Mouse (Mus musculus) heart, embryonic 13.5 days (tissue): ENCODE measurements at regions not wholly inside any gene's neighbourhood (a gene's known extent, or its start where the extent isn't known, plus 50 kb on each side); places are given as distances from the start of the nearest gene placed in this dataset.

Experiments used
- ATAC-seq: fragments of 200-750 bp; cut with Nextera tagmentation; 2 replicates; pipeline ENCODE4 v1.8.0; 2017; ENCODE audit warnings: moderate TSS enrichment; ENCODE audit not compliant: insufficient number of reproducible peaks, low FRiP score, low TSS enrichment; ENCODE audit errors: extremely low read depth
- H3K27ac ChIP-seq: fragments of 300-500 bp; sonication (generic); replicated peaks from 2 replicates; pipeline ENCODE4 v1.5.1; 2015; ENCODE audit warnings: moderate library complexity, mild to moderate bottlenecking, inconsistent platforms
- H3K27me3 ChIP-seq: fragments of 300-500 bp; sonication (generic); replicated peaks from 2 replicates; pipeline ENCODE4 v1.6.1; 2015; ENCODE audit warnings: mild to moderate bottlenecking, inconsistent platforms
- H3K36me3 ChIP-seq: fragments of 300-500 bp; sonication (generic); 2 replicates; pipeline ENCODE4 v1.6.1; 2015; ENCODE audit warnings: mild to moderate bottlenecking, inconsistent platforms
- H3K4me1 ChIP-seq: fragments of 300-500 bp; sonication (generic); 2 replicates; pipeline ENCODE4 v1.6.1; 2015; ENCODE audit warnings: inconsistent platforms
- H3K4me2 ChIP-seq: fragments of 300-500 bp; sonication (generic); 2 replicates; pipeline ENCODE4 v1.6.1; 2015; ENCODE audit warnings: inconsistent platforms, mild to moderate bottlenecking, moderate library complexity
- H3K4me3 ChIP-seq: fragments of 300-500 bp; sonication (generic); 2 replicates; pipeline ENCODE4 v1.5.1; 2015; ENCODE audit warnings: moderate library complexity, mild to moderate bottlenecking, inconsistent platforms
- H3K9ac ChIP-seq: fragments of 300-500 bp; sonication (generic); 2 replicates; pipeline ENCODE4 v1.6.1; 2015; ENCODE audit warnings: inconsistent platforms, mild to moderate bottlenecking, moderate library complexity
- H3K9me3 ChIP-seq: fragments of 300-500 bp; sonication (generic); 2 replicates; pipeline ENCODE4 v1.6.1; 2016; ENCODE audit warnings: inconsistent platforms
- WGBS: fragments of 180-500 bp; shearing (Covaris S2); methylation state at CpG from one replicate; pipeline ENCODE4 v1.1.7; 2015; ENCODE audit warnings: mixed read lengths; 5-methylcytosine and 5-hydroxymethylcytosine counted together

- no peak for ATAC-seq
- Histone ChIP-seq H3K27me3 (no peaks in the 10 kb centered on the region), H3K27ac (no peak overlapping the region), H3K9me3 (no peaks in the 10 kb centered on the region), H3K4me1 (no peaks in the 10 kb centered on the region), H3K4me2 (no peak overlapping the region), H3K9ac (no peak overlapping the region), H3K36me3 (no peaks in the 10 kb centered on the region), H3K4me3 (no peak overlapping the region)
- 67% methylated on average over 2 of the region's 2 CpGs for WGBS
Observed at GRCm38 (mm10) chr13:102176456-102176855, 408.4 kb upstream of the Pik3r1 start.

DNA sequence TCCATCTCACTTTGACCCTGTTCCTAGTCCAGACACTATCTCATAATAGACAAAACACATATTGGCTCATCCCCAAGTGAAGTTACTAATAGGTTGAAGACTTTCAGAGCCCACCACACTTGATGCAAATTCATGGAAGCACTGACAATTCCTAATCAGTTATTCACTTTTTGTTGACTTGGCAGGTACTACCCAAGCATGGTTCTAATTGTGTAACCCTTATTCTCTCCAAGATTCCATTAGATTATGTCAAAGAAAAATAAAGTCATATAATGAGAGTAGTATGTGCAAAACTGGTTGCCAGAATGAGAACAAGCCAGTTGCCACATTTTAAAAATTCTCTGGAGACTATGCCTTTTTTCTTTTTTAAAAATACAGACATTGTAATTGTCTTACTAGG is 426.7 kb upstream of the Pik3r1 start:
- Histone ChIP-seq H3K9me3 (no peaks in the 10 kb centered on the region), H3K27me3 (no peaks in the 10 kb centered on the region)

GRCm38 (mm10) chr13:102202301-102202700 is 434.3 kb upstream of the Pik3r1 start:
- H3K36me3 ChIP-seq: no peaks in the 10 kb centered on the region
- H3K27me3 ChIP-seq: no peaks in the 10 kb centered on the region
- H3K4me2 ChIP-seq: no peak overlapping the region
- ATAC-seq: no peak
- H3K9ac ChIP-seq: no peak overlapping the region
- H3K4me1 ChIP-seq: no peaks in the 10 kb centered on the region
- no peaks in the 10 kb centered on the region for H3K9me3 ChIP-seq
- no peak overlapping the region for H3K27ac ChIP-seq
- 70% methylated on average over 1 of the region's 1 CpGs for WGBS
- H3K4me3 ChIP-seq: no peak overlapping the region

More for the DNA sequence above, 426.7 kb upstream of the Pik3r1 start:
- Histone ChIP-seq H3K9ac (no peak overlapping the region), H3K27ac (no peak overlapping the region), H3K36me3 (no peaks in the 10 kb centered on the region), H3K4me1 (no peaks in the 10 kb centered on the region), H3K4me3 (no peak overlapping the region), H3K4me2 (no peak overlapping the region)
- no peak for ATAC-seq

DNA sequence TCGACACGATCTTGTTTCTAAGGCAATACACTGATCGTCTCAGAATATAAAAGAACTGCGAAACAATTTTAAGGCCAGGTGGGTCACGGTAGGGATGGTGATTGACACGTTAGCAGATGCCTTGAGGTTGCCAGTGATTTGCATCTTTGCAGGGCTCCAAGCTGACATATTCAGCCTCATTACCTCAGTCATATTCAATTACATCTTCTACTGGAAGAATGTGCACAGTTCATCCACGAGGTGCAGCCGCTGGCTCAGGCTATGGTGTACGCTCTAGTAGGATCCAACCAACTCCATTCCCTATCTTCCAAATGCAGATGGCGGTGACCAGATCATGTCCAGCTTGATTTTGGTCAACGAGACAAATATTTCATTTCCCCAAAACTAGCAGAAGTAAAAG is 450.5 kb upstream of the Pik3r1 start:
- Histone ChIP-seq H3K4me3 (no peak overlapping the region), H3K9me3 (no peaks in the 10 kb centered on the region), H3K4me2 (no peak overlapping the region), H3K36me3 (no peaks in the 10 kb centered on the region), H3K27ac (no peak overlapping the region), H3K27me3 (no peaks in the 10 kb centered on the region), H3K4me1 (peaks cover 5% of the 10 kb centered on the region; the same call in 1 of the 2 replicates), H3K9ac (no peak overlapping the region)
- no peak for ATAC-seq
- WGBS: 89% methylated on average over 11 of the region's 11 CpGs

DNA sequence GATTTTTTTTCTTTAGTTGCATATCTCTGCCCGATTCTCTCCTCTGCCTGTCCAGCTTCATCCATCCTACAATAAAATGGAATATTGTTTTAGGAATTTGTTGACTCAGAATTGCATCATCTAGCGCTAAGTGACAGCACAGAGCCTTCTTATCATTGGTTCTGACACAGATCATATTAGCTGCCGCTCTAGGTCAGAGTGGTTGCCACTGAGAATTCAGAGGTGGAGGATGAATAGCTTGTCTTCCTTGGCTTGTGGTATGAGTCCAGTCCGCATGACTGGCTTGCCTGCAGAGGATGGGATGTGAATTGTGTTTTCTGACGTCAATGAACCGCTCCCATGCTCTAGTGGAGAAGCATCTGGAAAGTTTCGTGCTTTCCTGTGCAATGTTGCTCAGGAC is 462.3 kb upstream of the Cd180 start:
- H3K9me3 ChIP-seq: no peaks in the 10 kb centered on the region
- no peak overlapping the region for H3K27ac ChIP-seq
- H3K9ac ChIP-seq: no peak overlapping the region
- H3K4me3 ChIP-seq: no peak overlapping the region
- H3K4me1 ChIP-seq: peaks cover 11% of the 10 kb centered on the region; the same call in 1 of the 2 replicates
- no peak overlapping the region for H3K4me2 ChIP-seq
- 63% methylated on average over 7 of the region's 7 CpGs for WGBS
- ATAC-seq: no peak
- no peaks in the 10 kb centered on the region for H3K27me3 ChIP-seq
- H3K36me3 ChIP-seq: no peaks in the 10 kb centered on the region

GRCm38 (mm10) chr13:102232291-102232936 is 460.9 kb upstream of the Cd180 start:
- H3K4me2 ChIP-seq: no peak overlapping the region
- no peaks in the 10 kb centered on the region for H3K27me3 ChIP-seq
- H3K27ac ChIP-seq: 0 out of 2 replicates have a peak overlapping the region, but pooled peaks have one; percentile 28
- no peak for ATAC-seq
- no peaks in the 10 kb centered on the region for H3K9me3 ChIP-seq
- 51% methylated on average over 4 of the region's 4 CpGs for WGBS
- H3K4me3 ChIP-seq: no peak overlapping the region
- H3K4me1 ChIP-seq: peaks cover 11% of the 10 kb centered on the region; the same call in 1 of the 2 replicates
- H3K36me3 ChIP-seq: no peaks in the 10 kb centered on the region
- no peak overlapping the region for H3K9ac ChIP-seq

DNA sequence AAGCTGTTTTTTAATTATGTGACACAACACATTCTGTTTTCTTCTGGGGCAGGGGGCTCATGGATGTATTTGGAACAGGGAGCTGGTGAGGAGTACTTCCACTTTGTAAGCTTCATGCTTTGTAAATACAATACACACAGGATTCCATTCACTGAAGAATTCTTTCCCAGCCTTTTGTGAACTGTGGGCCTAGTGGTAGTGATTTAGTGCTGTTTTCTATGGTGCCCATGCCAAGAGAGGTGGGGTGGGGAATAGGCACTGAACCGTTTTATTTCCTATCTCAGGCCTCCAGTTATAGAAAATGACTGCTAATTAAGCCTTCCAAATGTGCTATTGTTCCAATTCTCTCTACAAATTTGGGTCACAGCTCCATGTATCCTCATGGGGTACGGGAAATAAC is 442.5 kb upstream of the Cd180 start:
- no peak for ATAC-seq

GRCm38 (mm10) chr13:102251709-102252108 is 441.6 kb upstream of the Cd180 start:
- Histone ChIP-seq H3K4me1 (no peaks in the 10 kb centered on the region), H3K9me3 (no peaks in the 10 kb centered on the region), H3K27me3 (no peaks in the 10 kb centered on the region), H3K36me3 (no peaks in the 10 kb centered on the region), H3K27ac (no peak overlapping the region), H3K9ac (no peak overlapping the region), H3K4me2 (no peak overlapping the region), H3K4me3 (no peak overlapping the region)
- no peak for ATAC-seq
- WGBS: 88% methylated on average over 5 of the region's 5 CpGs

More for the DNA sequence above, 442.5 kb upstream of the Cd180 start:
- Histone ChIP-seq H3K4me3 (no peak overlapping the region), H3K4me2 (no peak overlapping the region), H3K4me1 (no peaks in the 10 kb centered on the region), H3K9ac (no peak overlapping the region), H3K36me3 (no peaks in the 10 kb centered on the region), H3K27me3 (no peaks in the 10 kb centered on the region), H3K9me3 (no peaks in the 10 kb centered on the region), H3K27ac (no peak overlapping the region)
- 78% methylated on average over 2 of the region's 2 CpGs for WGBS

DNA sequence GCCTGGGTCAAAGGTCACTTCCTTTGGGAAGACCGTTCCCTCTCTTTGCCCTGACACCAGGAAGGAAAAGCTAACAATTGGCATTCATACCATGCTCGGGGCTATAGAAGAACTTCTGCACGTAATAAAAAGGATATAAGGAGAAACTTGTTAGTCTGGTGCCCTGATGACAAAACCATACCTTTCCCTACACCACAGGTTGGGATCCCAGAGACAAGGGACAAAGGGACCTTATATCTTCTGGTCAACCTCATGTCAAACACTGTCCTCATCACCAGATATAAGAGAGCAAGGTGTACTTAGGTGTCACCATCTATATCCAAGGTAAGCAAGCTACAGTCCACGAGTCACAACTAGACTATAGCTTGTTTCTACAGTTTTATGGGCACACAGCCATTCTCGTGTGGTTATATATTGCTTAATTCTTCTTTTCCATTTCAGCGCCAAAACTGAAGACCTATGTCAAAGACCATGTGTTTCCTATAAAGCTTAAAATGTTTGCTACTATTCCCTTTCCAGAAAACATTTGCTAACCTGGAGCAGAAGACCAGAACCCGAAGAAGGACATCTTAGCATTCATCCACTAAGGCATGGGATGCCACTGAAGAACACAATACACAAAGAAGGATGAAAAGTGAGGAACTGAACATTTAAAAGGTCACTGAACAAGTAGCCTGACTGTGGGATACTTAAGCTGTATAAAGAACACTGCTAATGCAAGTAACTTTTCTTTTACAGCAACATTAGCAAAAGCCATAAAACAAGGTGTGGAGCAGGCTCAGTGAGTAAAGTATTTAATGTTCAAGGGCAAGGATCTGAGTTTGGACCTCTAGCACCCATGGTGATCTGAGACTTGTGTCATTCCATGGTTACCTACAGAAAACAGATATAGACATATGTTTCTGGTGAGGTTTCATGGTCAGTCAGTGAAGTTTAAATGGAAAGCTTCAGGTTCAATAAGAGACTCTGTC is 437.7 kb upstream of the Cd180 start:
- Histone ChIP-seq H3K27ac (no peak overlapping the region), H3K9ac (no peak overlapping the region), H3K36me3 (no peaks in the 10 kb centered on the region), H3K4me2 (no peak overlapping the region), H3K4me1 (no peaks in the 10 kb centered on the region), H3K27me3 (no peaks in the 10 kb centered on the region), H3K9me3 (no peaks in the 10 kb centered on the region), H3K4me3 (no peak overlapping the region)
- 76% methylated on average over 7 of the region's 7 CpGs for WGBS
- no peak for ATAC-seq

GRCm38 (mm10) chr13:102258207-102258606 is 435.2 kb upstream of the Cd180 start:
- 87% methylated on average over 8 of the region's 8 CpGs for WGBS
- Histone ChIP-seq H3K9ac (no peak overlapping the region), H3K4me1 (no peaks in the 10 kb centered on the region), H3K36me3 (no peaks in the 10 kb centered on the region), H3K4me2 (no peak overlapping the region), H3K4me3 (no peak overlapping the region), H3K27ac (no peak overlapping the region), H3K27me3 (no peaks in the 10 kb centered on the region), H3K9me3 (0 out of 2 replicates have a peak, but pooled peaks cover 3% of the 10 kb centered on the region)
- no peak for ATAC-seq

DNA sequence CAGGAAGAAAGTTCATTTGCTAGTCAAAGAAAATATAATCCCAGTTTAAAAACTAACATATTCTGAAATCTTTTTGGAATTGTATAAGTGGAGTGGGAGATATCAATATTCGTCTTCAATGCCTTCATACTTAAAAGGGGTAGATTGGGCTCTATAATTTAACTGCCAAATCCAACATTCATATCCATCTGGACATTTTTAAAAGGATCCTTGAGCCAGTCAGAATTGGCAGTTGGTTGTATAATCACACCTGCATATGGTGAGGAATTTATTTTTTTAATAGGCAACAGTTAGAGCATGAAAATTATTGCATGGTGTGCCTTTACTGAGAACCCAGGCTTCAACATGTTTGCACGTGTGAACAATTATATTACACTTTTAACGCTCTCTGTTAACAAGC is 419.5 kb upstream of the Cd180 start:
- Histone ChIP-seq H3K27me3 (no peaks in the 10 kb centered on the region), H3K4me2 (no peak overlapping the region), H3K36me3 (no peaks in the 10 kb centered on the region), H3K27ac (no peak overlapping the region), H3K9me3 (no peaks in the 10 kb centered on the region), H3K4me3 (no peak overlapping the region), H3K9ac (no peak overlapping the region), H3K4me1 (no peaks in the 10 kb centered on the region)
- 84% methylated on average over 3 of the region's 3 CpGs for WGBS
- no peak for ATAC-seq
